Mouse (Mus musculus): ENCODE results near the gene Atad3a. TPM values are rescaled to one million over a fixed set of nuclear protein-coding genes. Genes with fewer than 3 reads are reported as not detected.

Atad3a gene
- polyA plus RNA-seq, 1 experiment: 59.9 TPM

GRCm38 (mm10) chr4:155694482-155695401, 66.2 kb downstream of the Atad3a start:
- H3K27me3 ChIP-seq (ENCODE audit: control insufficient read depth, insufficient read depth, low read length): no peaks in the 10 kb centered on the region; the same call in 1 of the 2 replicates
- H3K4me3 ChIP-seq (ENCODE audit: extremely low read depth, insufficient read depth, insufficient read length): peak overlapping the region; percentile 62
- DNase-seq (ENCODE audit: low read depth in 1 of 2, low spot score in 2 of 2): peak; percentile 55
- no peaks in the 10 kb centered on the region for H3K36me3 ChIP-seq (ENCODE audit: control insufficient read depth, insufficient read depth, low read length)
- peaks cover 12% of the 10 kb centered on the region for H3K4me1 ChIP-seq (ENCODE audit: control insufficient read depth, insufficient read depth, insufficient read length)
- peak overlapping the region; percentile 78 for H3K27ac ChIP-seq (ENCODE audit: insufficient read depth, low read length)
- WGBS: 3% methylated on average over 92 of the region's 92 CpGs
- 0 out of 2 replicates have a peak, but pooled peaks have one; percentile 18 for TF ChIP-seq CTCF (IDR thresholded peaks at IDR 0.05; ENCODE audit: extremely low read depth, insufficient read depth, insufficient read length, insufficient replicate concordance)
- TF ChIP-seq POLR2A (IDR thresholded peaks at IDR 0.05; ENCODE audit: low read depth, low read length): no peak; the same call in 1 of the 2 replicates

DNA sequence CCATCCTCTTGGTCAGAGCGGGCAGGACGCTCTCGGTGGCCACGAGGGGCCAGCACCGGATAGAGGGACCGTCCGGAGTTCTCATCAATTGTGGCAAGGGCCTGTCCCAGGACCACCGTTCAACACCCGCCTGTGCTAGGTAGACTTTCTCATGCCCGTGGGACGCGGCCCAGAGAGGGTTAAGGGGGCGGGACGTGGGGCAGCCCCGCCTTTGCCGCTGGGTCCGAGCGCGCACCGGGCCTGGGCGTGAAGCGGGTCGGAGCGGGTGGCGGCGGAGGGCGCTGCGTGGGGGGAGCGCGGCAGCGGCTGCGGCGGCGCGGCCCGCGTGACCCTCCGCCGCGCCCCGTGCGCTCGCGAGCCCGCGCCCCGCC, 66.8 kb downstream of the Atad3a start, which contains the start of gene Fndc10:
Gene Fndc10 (plus strand): TSS at position 232 of the 371 bp plus-strand sequence.
- H3K27me3 ChIP-seq (ENCODE audit: control insufficient read depth, insufficient read depth, low read length): no peaks in the 10 kb centered on the region; the same call in 1 of the 2 replicates
- peak within 1 kb of the TSS; percentile 78 for H3K27ac ChIP-seq (ENCODE audit: insufficient read depth, low read length)
- DNase-seq (ENCODE audit: low read depth in 1 of 2, low spot score in 2 of 2): peak in 1 of 2 experiments; percentile 59
- H3K36me3 ChIP-seq (ENCODE audit: control insufficient read depth, insufficient read depth, low read length): no peaks in the 10 kb centered on the region
- H3K4me1 ChIP-seq (ENCODE audit: control insufficient read depth, insufficient read depth, insufficient read length): peaks cover 12% of the 10 kb centered on the region
- H3K4me3 ChIP-seq (ENCODE audit: extremely low read depth, insufficient read depth, insufficient read length): peak within 1 kb of the TSS; percentile 62
- no peak for TF ChIP-seq POLR2A (IDR thresholded peaks at IDR 0.05; ENCODE audit: low read depth, low read length)
- TF ChIP-seq CTCF (IDR thresholded peaks at IDR 0.05; ENCODE audit: extremely low read depth, insufficient read depth, insufficient read length, insufficient replicate concordance): no peak
- WGBS: 2% methylated on average over 43 of the region's 47 CpGs

DNA sequence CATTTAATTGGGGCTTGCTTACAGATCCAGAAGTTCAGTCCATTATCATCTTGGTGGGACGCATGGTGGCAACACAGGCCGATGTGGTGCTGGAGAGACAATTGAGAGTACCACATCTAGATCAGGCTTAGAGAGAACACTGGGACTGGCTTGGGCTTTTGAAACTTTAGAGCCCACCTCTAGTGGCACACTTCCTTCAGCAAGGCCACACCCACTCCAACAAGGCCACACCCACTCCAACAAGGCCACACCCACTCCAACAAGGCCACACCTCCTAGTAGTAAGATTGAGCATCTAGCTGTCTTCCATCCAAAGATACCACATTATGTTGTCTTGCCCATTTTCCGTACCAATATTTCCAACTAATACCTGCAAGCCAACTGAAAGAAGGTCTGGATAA, 68.5 kb downstream of the Atad3a start:
- no peak for TF ChIP-seq CTCF (IDR thresholded peaks at IDR 0.05; ENCODE audit: extremely low read depth, insufficient read depth, insufficient read length, insufficient replicate concordance)
- no peak for TF ChIP-seq POLR2A (IDR thresholded peaks at IDR 0.05; ENCODE audit: low read depth, low read length)
- 98% methylated on average over 3 of the region's 3 CpGs for WGBS

More for the DNA sequence above, 68.5 kb downstream of the Atad3a start:
- Histone ChIP-seq H3K27me3 (ENCODE audit: control insufficient read depth, insufficient read depth, low read length) (no peaks in the 10 kb centered on the region; the same call in 1 of the 2 replicates), H3K27ac (ENCODE audit: insufficient read depth, low read length) (no peak overlapping the region), H3K4me1 (ENCODE audit: control insufficient read depth, insufficient read depth, insufficient read length) (peaks cover 12% of the 10 kb centered on the region), H3K36me3 (ENCODE audit: control insufficient read depth, insufficient read depth, low read length) (no peaks in the 10 kb centered on the region), H3K4me3 (ENCODE audit: extremely low read depth, insufficient read depth, insufficient read length) (no peak overlapping the region)
- no peak for DNase-seq (ENCODE audit: low read depth in 1 of 2, low spot score in 2 of 2)

Other genes with a start within 250 kb of the Atad3a start
- gene Nadk, start 198.7 kb downstream of the Atad3a start, polyA plus RNA-seq (2012; rRNA removed): 75.3 and 90.7 TPM in 2 replicates
- gene Slc35e2, start 159.7 kb downstream of the Atad3a start, polyA plus RNA-seq (2012; rRNA removed): 6.2 and 7.1 TPM in 2 replicates
- gene Cdk11b, start 136.2 kb downstream of the Atad3a start, polyA plus RNA-seq (2012; rRNA removed): 25.8 and 27.8 TPM in 2 replicates
- not detected in 2 replicates for gene Gm10563, start 115.7 kb downstream of the Atad3a start, polyA plus RNA-seq (2012; rRNA removed)
- 57.2 and 83.5 TPM in 2 replicates for gene Mmp23, start 107.7 kb downstream of the Atad3a start, polyA plus RNA-seq (2012; rRNA removed)
- gene Mib2, start 91.9 kb downstream of the Atad3a start, polyA plus RNA-seq (2012; rRNA removed): 56.8 and 67.4 TPM in 2 replicates
- gene Fndc10, start 66.8 kb downstream of the Atad3a start, polyA plus RNA-seq (2012; rRNA removed): 8.8 and 12.7 TPM in 2 replicates
- 82.4 and 117 TPM in 2 replicates for gene Ssu72, start 56.3 kb downstream of the Atad3a start, polyA plus RNA-seq (2012; rRNA removed)
- gene Tmem240, start 26.3 kb downstream of the Atad3a start, polyA plus RNA-seq (2012; rRNA removed): 1.6 and 1.9 TPM in 2 replicates
- gene Vwa1, start 13.6 kb upstream of the Atad3a start, polyA plus RNA-seq (2012; rRNA removed): 21.5 and 24.3 TPM in 2 replicates
- 0.06 and 0.16 TPM in 2 replicates for gene Tmem88b, start 24.8 kb upstream of the Atad3a start, polyA plus RNA-seq (2012; rRNA removed)
- gene Ankrd65, start 29.3 kb upstream of the Atad3a start, polyA plus RNA-seq (2012; rRNA removed): 0.25 and 0.49 TPM in 2 replicates
- gene Mrpl20, start 41.8 kb upstream of the Atad3a start, polyA plus RNA-seq (2012; rRNA removed): 23.3 and 31.4 TPM in 2 replicates
- gene Ccnl2, start 51.4 kb upstream of the Atad3a start, polyA plus RNA-seq (2012; rRNA removed): 56.2 and 57.9 TPM in 2 replicates
- gene Aurkaip1, start 70.2 kb upstream of the Atad3a start, polyA plus RNA-seq (2012; rRNA removed): 88.7 and 144 TPM in 2 replicates
- gene Mxra8, start 78.6 kb upstream of the Atad3a start, polyA plus RNA-seq (2012; rRNA removed): 73.6 and 118 TPM in 2 replicates
- gene Dvl1, start 86.3 kb upstream of the Atad3a start, polyA plus RNA-seq (2012; rRNA removed): 98.5 and 132 TPM in 2 replicates
- gene Tas1r3, start 102.3 kb upstream of the Atad3a start, polyA plus RNA-seq (2012; rRNA removed): 0.95 and 1.2 TPM in 2 replicates
- 18.9 and 19.8 TPM in 2 replicates for gene Cptp, start 108.3 kb upstream of the Atad3a start, polyA plus RNA-seq (2012; rRNA removed)
- 31.8 and 36.3 TPM in 2 replicates for gene Ints11, start 108.5 kb upstream of the Atad3a start, polyA plus RNA-seq (2012; rRNA removed)
- gene Pusl1, start 130.7 kb upstream of the Atad3a start, polyA plus RNA-seq (2012; rRNA removed): 48.8 and 70.1 TPM in 2 replicates
- 29.1 and 31.9 TPM in 2 replicates for gene Acap3, start 130.7 kb upstream of the Atad3a start, polyA plus RNA-seq (2012; rRNA removed)
- 53.6 and 113 TPM in 2 replicates for gene Ube2j2, start 182.7 kb upstream of the Atad3a start, polyA plus RNA-seq (2012; rRNA removed)
- gene C1qtnf12, start 201.2 kb upstream of the Atad3a start, polyA plus RNA-seq (2012; rRNA removed): 21.6 and 50.1 TPM in 2 replicates
- gene B3galt6, start 231.6 kb upstream of the Atad3a start, polyA plus RNA-seq (2012; rRNA removed): 4.9 and 7.6 TPM in 2 replicates
- 33.5 and 35.7 TPM in 2 replicates for gene Sdf4, start 231.8 kb upstream of the Atad3a start, polyA plus RNA-seq (2012; rRNA removed)

All from spleen, adult 2 months (tissue).